Mouse (Mus musculus) ZHBTc4 (cell line): ENCODE results near the gene Gbgt1.

Experiments used
- DNase-seq: peaks from one replicate; pipeline ENCODE4 v3.0.0-alpha.2; 2011; ENCODE audit warnings: low read depth, low spot score

Gbgt1 gene

GRCm38 (mm10) chr2:28547237-28548172 lies 50.8 kb downstream of the Gbgt1 start:
- DNase-seq = peak; percentile 84

- DNase-seq = no peak
Observed at GRCm38 (mm10) chr2:28549157-28549556, 52.5 kb downstream of the Gbgt1 start.

- no peak for DNase-seq
Observed at GRCm38 (mm10) chr2:28552301-28552700, 55.6 kb downstream of the Gbgt1 start.
